Mouse (Mus musculus): ENCODE measurements around the gene Stum. TPM values are rescaled to one million over a fixed set of nuclear protein-coding genes. Genes with fewer than 3 reads are reported as not detected.

The Stum gene
- polyA plus RNA-seq, 1 experiment from 2014 or later, result 1.8 TPM

DNA sequence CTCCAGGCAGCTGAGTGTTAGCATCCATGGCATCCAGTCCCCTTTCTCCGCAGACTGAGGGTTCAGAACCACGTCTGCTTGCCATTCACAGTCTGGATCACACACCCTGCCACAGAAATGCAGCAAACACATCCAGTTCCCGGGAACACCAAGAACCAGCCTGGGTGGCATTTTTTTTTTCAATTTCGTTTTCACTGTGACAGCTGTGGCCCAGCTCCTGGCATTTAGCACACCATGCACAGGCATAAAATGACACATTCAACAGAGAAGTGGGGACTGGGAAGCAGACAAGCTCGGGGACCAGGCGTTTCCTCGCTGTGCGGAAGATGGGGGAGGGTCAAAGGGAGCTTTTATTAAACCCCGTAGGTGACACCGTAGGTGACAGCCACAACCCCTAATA, 55.6 kb downstream of the Stum start:
- Histone ChIP-seq H3K9ac (no peak overlapping the region), H3K4me3 (no peak overlapping the region), H3K4me2 (replicated peaks) (no peak overlapping the region; the same call in 1 of the 2 replicates), H3K27ac (no peak overlapping the region), H3K4me1 (peaks cover 13% of the 10 kb centered on the region), H3K9me3 (no peaks in the 10 kb centered on the region), H3K36me3 (no peaks in the 10 kb centered on the region), H3K27me3 (no peaks in the 10 kb centered on the region)
- no peak for ATAC-seq (ENCODE audit: insufficient number of reproducible peaks, insufficient read depth, low FRiP score, low TSS enrichment)
- WGBS, result 60% methylated on average over 10 of the region's 10 CpGs

DNA sequence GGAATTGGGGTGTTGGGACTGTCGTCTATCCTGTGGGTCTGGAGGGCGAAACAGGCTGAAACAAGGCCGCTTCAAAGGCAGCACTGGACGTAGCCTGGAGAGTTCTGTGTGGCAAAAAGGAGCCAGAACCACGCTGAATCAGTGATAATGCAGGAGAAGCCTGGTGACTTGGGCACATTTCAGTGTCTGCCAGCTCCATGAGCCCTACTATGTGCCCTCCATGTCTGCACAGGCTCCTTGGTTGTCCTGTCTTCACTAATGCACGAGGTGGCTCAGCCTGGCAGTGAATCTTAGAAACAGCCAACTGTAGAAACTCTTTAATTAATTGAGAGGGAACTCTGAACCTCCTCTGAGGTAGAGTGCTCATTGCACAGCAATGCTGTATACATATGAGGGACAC, 56.9 kb downstream of the Stum start:
- H3K4me1 ChIP-seq, result peaks cover 22% of the 10 kb centered on the region
- H3K4me3 ChIP-seq, result no peak overlapping the region
- H3K9me3 ChIP-seq, result no peaks in the 10 kb centered on the region
- H3K36me3 ChIP-seq, result no peaks in the 10 kb centered on the region
- H3K27ac ChIP-seq, result no peak overlapping the region
- no peak for ATAC-seq (ENCODE audit: insufficient number of reproducible peaks, insufficient read depth, low FRiP score, low TSS enrichment)
- H3K9ac ChIP-seq, result no peak overlapping the region
- 81% methylated on average over 6 of the region's 6 CpGs for WGBS
- H3K27me3 ChIP-seq, result no peaks in the 10 kb centered on the region
- no peak overlapping the region for H3K4me2 ChIP-seq (replicated peaks)

DNA sequence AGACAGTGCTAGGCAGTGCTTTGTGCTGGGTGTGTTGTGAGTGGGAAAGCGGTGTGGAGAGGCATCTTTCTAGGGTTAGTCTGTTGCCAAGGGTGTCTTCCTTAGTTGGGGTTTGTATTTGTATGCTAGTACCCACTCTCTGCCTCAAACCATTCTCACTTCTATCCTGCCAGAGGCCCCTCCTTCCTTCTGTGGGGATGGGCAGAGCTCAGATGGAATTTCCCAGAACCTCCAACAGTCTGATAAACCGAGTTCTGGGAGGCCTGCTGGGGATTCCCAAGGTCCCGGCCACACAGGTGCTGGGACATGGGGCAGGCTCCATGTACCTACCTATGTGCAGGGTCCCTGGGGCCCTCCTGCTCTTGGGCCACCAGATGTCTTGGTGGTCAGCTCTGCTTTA, 59.4 kb downstream of the Stum start:
- WGBS, result 82% methylated on average over 3 of the region's 3 CpGs
- Histone ChIP-seq H3K4me1 (peaks cover 25% of the 10 kb centered on the region), H3K9me3 (no peaks in the 10 kb centered on the region), H3K9ac (no peak overlapping the region), H3K27ac (no peak overlapping the region), H3K4me2 (replicated peaks) (no peak overlapping the region), H3K36me3 (peaks cover 3% of the 10 kb centered on the region; the same call in 1 of the 2 replicates), H3K27me3 (no peaks in the 10 kb centered on the region), H3K4me3 (no peak overlapping the region)
- ATAC-seq (ENCODE audit: insufficient number of reproducible peaks, insufficient read depth, low FRiP score, low TSS enrichment), result no peak

DNA sequence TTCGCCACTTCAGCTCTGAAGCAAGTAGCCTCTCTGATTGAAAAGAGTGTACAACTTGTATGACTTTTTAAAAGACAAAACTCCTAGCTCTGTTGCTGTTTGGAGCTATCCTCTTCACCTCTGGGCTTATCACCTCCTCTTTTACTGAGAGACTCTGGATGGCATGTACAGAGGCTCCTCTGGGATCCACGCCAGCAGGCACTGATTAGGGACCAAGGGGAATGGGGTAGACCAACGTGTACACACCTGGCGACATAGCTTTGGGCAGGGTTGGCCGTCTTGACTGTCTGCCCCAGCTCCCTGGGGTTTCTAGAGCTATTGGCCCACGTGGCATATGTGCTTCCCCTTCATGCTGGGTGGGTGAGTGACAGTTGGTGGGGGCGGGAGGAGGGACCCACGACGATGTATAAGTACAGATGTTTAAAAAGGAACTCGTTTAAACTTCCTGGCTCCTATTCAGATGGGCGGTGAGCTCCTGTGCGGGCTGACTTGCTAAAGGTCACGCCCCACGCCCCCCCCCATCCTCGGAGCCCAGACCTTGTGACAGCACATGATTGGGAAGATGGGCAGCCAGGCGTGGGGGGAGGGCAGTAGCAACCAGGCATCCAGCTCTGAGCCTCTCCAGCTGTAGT, 60.2 kb downstream of the Stum start:
- ATAC-seq (ENCODE audit: insufficient number of reproducible peaks, insufficient read depth, low FRiP score, low TSS enrichment), result no peak
- no peak overlapping the region for H3K4me2 ChIP-seq (replicated peaks)
- peaks cover 24% of the 10 kb centered on the region for H3K4me1 ChIP-seq
- 46% methylated on average over 16 of the region's 16 CpGs for WGBS
- H3K9me3 ChIP-seq, result no peaks in the 10 kb centered on the region
- H3K9ac ChIP-seq, result no peak overlapping the region
- H3K4me3 ChIP-seq, result no peak overlapping the region
- no peaks in the 10 kb centered on the region for H3K27me3 ChIP-seq
- peaks cover 9% of the 10 kb centered on the region for H3K36me3 ChIP-seq
- no peak overlapping the region for H3K27ac ChIP-seq

DNA sequence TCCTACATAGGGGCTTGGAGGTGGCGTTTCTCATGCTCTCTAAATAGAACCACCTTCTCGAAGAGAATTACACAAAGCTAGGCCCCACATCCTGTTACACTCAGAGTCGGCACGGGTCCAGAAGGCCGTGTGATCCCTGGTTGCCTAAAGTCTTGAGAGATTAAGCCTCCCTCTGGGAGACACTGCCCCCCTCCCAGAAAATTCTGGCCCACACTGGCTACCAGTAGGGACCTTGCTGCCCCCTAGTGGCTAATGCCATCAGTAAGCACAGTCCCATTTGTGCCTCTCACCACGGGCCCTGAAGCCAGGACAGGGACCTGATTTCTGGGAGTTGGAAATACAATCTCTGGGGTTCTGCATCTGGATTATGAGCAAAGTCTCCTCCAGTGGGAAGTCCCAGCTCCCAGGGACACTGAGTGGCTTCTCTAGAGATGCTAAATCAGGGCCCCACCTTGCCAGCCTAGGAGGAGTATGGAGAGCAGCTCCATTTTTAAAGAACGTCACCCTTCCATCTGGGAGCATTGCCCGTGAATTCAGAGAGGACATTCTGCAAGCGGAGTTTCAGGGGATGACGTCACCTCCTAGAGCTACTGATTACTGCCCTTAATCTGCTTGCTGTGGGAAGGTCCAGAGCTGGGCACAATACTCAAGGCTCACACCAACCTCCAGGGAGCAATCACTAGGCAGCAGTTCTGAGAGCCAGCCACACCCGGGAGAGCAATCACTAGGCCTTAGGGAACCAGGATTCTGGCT, 61.1 kb downstream of the Stum start:
- WGBS, result 29% methylated on average over 11 of the region's 11 CpGs
- Histone ChIP-seq H3K27ac (no peak overlapping the region), H3K4me1 (peaks cover 16% of the 10 kb centered on the region; the same call in 1 of the 2 replicates), H3K4me2 (replicated peaks) (no peak overlapping the region), H3K9ac (no peak overlapping the region), H3K9me3 (no peaks in the 10 kb centered on the region), H3K27me3 (no peaks in the 10 kb centered on the region), H3K4me3 (no peak overlapping the region), H3K36me3 (peaks cover 16% of the 10 kb centered on the region)
- ATAC-seq (ENCODE audit: insufficient number of reproducible peaks, insufficient read depth, low FRiP score, low TSS enrichment), result no peak

DNA sequence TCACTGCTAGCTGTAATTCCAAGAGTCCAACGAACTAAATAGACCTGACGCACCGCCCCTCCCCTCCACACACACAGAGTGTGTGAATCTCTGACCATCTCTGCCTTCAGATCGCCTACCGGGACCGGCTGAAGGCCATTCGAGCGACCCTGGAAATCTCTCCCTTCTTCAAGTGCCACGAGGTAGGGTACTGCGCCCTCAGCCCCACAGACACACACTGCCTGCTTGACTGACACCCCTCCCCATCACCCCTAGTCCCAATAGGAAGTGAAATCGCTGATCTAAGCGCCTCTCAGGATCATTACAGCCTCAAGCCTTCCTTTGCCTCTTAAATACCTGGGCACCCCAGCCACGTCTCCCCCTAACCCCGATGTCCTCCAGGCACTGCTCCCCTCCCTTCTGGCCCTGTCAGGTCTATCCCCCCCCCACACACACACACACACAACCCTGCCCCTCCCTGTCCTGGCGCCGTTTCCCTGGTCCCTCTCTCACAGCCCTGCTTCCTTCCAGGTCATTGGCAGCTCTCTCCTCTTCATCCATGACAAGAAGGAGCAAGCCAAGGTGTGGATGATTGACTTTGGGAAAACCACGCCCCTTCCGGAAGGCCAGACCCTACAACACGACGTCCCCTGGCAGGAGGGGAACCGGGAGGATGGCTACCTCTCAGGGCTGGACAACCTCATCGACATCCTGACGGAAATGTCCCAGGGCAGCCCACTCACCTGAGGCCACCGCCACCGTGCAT, 62.0 kb downstream of the Stum start:
- 62% methylated on average over 25 of the region's 25 CpGs for WGBS
- no peak overlapping the region for H3K27ac ChIP-seq
- H3K4me3 ChIP-seq, result no peak overlapping the region
- H3K4me1 ChIP-seq, result peaks cover 16% of the 10 kb centered on the region; the same call in 1 of the 2 replicates
- peaks cover 18% of the 10 kb centered on the region for H3K36me3 ChIP-seq
- H3K27me3 ChIP-seq, result no peaks in the 10 kb centered on the region
- no peaks in the 10 kb centered on the region for H3K9me3 ChIP-seq
- no peak for ATAC-seq (ENCODE audit: insufficient number of reproducible peaks, insufficient read depth, low FRiP score, low TSS enrichment)
- H3K4me2 ChIP-seq (replicated peaks), result no peak overlapping the region
- H3K9ac ChIP-seq, result no peak overlapping the region

DNA sequence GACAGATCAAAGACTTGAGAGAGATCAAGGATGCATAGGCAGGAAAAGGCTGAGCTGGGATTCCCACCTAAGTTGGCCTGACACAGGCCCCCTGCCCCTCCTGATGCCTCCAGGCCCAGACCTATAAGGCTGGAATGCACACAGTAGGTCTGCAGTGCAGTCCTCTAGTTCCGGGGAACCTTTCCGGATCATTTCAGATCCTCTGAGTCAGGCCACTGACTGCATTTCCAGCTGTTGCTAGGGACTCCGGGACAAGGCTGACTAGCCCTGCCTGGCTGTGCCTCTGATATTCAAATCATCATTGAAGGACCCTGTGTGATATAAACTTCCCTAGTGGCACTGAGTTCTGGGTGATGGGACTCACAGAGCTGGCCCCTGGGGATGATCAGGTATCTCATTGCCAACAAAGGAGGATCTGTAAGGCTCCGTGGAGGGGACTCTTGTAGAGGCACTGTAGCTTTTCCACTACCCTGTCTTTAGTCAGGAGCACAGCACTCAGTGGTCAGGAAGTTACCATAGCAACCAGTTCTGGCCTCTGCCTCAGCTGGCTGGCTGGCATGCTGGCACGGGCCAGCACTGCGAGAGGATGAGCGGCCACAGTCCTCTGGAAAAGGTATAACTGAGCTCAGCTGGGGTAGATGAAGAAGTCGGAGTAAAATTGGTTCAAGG, 62.7 kb downstream of the Stum start:
- no peak for ATAC-seq (ENCODE audit: insufficient number of reproducible peaks, insufficient read depth, low FRiP score, low TSS enrichment)
- no peaks in the 10 kb centered on the region for H3K27me3 ChIP-seq
- peaks cover 16% of the 10 kb centered on the region; the same call in 1 of the 2 replicates for H3K4me1 ChIP-seq
- H3K9me3 ChIP-seq, result no peaks in the 10 kb centered on the region
- no peak overlapping the region for H3K4me2 ChIP-seq (replicated peaks)
- 55% methylated on average over 8 of the region's 8 CpGs for WGBS
- no peak overlapping the region for H3K4me3 ChIP-seq
- no peak overlapping the region for H3K27ac ChIP-seq
- no peak overlapping the region for H3K9ac ChIP-seq
- peaks cover 25% of the 10 kb centered on the region for H3K36me3 ChIP-seq

DNA sequence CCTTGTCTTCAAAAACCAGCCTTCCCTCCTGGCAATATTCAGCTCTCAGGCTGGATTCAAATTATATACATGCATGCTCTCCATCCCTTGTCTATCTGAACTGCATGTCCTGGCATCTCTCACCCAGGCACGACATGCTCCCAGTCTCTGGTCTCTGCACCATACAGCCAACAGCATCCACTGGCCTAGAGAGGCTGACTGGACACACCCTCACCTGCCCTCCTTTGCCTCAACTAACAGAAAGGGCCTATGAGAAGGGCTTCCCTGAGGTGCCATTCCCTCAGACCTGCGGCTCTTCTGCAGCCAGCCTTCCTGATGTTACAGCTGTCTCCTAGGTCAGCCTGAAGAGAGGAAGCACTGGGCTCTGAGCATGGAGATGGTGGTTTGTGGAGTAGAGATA, 64.2 kb downstream of the Stum start:
- peaks cover 16% of the 10 kb centered on the region; the same call in 1 of the 2 replicates for H3K4me1 ChIP-seq
- H3K36me3 ChIP-seq, result peaks cover 39% of the 10 kb centered on the region
- no peaks in the 10 kb centered on the region for H3K27me3 ChIP-seq
- H3K27ac ChIP-seq, result no peak overlapping the region
- 84% methylated on average over 2 of the region's 2 CpGs for WGBS
- H3K9me3 ChIP-seq, result no peaks in the 10 kb centered on the region
- no peak overlapping the region for H3K4me2 ChIP-seq (replicated peaks)
- no peak overlapping the region for H3K4me3 ChIP-seq
- H3K9ac ChIP-seq, result no peak overlapping the region
- ATAC-seq (ENCODE audit: insufficient number of reproducible peaks, insufficient read depth, low FRiP score, low TSS enrichment), result no peak

DNA sequence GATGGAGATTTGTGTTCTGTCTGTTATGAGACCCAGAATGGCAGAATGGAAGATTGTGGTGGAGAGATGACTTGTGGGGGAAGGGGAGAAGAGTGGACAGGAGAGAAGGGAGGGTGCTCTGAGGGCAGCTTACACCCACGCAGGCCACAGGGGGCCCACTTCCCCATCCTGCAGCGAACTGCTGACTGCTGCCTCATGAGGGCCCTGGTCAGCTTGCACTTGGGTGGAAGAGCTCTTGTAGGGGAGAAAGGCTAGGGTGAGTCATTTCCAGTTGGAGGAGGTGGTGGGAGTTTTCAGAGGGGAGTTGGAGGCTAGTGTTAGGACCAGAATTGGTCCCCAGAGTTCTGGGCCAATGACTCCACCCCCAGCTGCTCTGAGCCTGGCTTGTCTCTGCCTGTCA, 66.2 kb downstream of the Stum start:
- H3K4me3 ChIP-seq, result no peak overlapping the region
- peaks cover 11% of the 10 kb centered on the region; the same call in 1 of the 2 replicates for H3K4me1 ChIP-seq
- WGBS, result 50% methylated on average over 2 of the region's 2 CpGs
- no peak overlapping the region for H3K27ac ChIP-seq
- no peaks in the 10 kb centered on the region for H3K9me3 ChIP-seq
- peaks cover 48% of the 10 kb centered on the region for H3K36me3 ChIP-seq
- no peak overlapping the region for H3K4me2 ChIP-seq (replicated peaks)
- no peak for ATAC-seq (ENCODE audit: insufficient number of reproducible peaks, insufficient read depth, low FRiP score, low TSS enrichment)
- H3K27me3 ChIP-seq, result no peaks in the 10 kb centered on the region
- H3K9ac ChIP-seq, result no peak overlapping the region

DNA sequence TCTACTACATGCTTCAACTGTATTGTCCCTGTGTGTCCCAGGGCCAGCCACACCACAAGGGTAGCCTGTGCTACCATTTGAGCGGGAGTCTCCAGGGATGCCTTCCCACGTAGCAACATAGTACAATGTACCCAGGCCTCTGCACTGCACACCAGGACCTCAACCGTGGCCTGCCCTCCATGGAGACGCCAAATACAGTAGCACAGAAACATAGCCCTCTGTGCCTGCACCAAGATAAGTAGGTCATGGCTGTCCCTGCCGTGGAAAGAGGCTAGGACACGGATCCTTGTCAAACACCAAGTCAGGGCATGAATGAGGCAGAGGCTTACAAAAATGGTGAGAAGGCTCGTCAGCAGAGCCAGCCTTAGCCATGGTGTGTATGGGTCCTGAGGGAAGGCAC, 67.5 kb downstream of the Stum start:
- H3K9me3 ChIP-seq, result no peaks in the 10 kb centered on the region
- no peak overlapping the region for H3K9ac ChIP-seq
- no peak overlapping the region for H3K4me3 ChIP-seq
- H3K36me3 ChIP-seq, result peaks cover 48% of the 10 kb centered on the region
- H3K27ac ChIP-seq, result no peak overlapping the region
- peaks cover 2% of the 10 kb centered on the region; the same call in 1 of the 2 replicates for H3K4me1 ChIP-seq
- H3K4me2 ChIP-seq (replicated peaks), result no peak overlapping the region
- no peaks in the 10 kb centered on the region for H3K27me3 ChIP-seq
- no peak for ATAC-seq (ENCODE audit: insufficient number of reproducible peaks, insufficient read depth, low FRiP score, low TSS enrichment)
- WGBS, result 83% methylated on average over 7 of the region's 7 CpGs

DNA sequence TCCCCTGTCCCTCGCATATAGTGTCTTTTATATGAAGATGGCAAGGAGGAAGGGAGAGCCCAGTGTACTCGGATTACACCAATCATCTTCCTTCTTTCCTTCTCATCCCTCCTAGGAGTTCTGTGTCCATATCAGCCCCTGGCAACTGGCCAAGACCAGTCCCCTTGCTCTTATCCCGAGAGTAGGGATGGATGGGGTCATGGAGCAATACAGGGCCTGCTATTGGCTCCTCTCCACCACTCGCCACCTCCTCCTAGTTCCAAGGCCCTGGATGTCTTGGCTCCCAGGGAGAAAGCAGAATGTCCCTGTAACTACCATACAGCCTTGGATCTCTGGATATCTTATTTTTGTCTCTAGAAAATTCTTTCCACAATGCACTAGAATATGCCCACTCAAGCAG, 68.2 kb downstream of the Stum start:
- Histone ChIP-seq H3K9me3 (no peaks in the 10 kb centered on the region), H3K4me1 (0 out of 2 replicates have a peak, but pooled peaks cover 5% of the 10 kb centered on the region), H3K27me3 (no peaks in the 10 kb centered on the region), H3K27ac (no peak overlapping the region), H3K4me2 (replicated peaks) (no peak overlapping the region), H3K36me3 (peaks cover 48% of the 10 kb centered on the region), H3K4me3 (no peak overlapping the region), H3K9ac (no peak overlapping the region)
- WGBS, result 63% methylated on average over 4 of the region's 4 CpGs
- no peak for ATAC-seq (ENCODE audit: insufficient number of reproducible peaks, insufficient read depth, low FRiP score, low TSS enrichment)
